Mouse (Mus musculus): ENCODE data around the gene Thoc5.

- TF ChIP-seq CTCF (IDR thresholded peaks at IDR 0.05; ENCODE audit: insufficient read depth, low read depth, low read length): 0 out of 2 replicates have a peak, but pooled peaks have one; percentile 15
- TF ChIP-seq POLR2A (IDR thresholded peaks at IDR 0.05; ENCODE audit: insufficient read depth, low read depth, low read length): no peak
These were observed 5.3 kb downstream of the Thoc5 start for GRCm38 (mm10) chr11:4900437-4900836.

Measured in olfactory bulb, adult 2 months (tissue).